Mouse (Mus musculus) B cell, adult 62 days (primary cell): ENCODE measurements around the gene Akt3. TPM values are rescaled to one million over a fixed set of nuclear protein-coding genes. Genes with fewer than 3 reads are reported as not detected.

Experiments used
- total RNA-seq: library from RNA; stranded (reverse); gene quantifications from 4 replicates; pipeline ENCODE4 v1.2.4, GENCODE M21; 2023

Akt3 gene
- 68.5 to 79.6 TPM (median 72.5 TPM) in 4 replicates for total RNA-seq

DNA sequence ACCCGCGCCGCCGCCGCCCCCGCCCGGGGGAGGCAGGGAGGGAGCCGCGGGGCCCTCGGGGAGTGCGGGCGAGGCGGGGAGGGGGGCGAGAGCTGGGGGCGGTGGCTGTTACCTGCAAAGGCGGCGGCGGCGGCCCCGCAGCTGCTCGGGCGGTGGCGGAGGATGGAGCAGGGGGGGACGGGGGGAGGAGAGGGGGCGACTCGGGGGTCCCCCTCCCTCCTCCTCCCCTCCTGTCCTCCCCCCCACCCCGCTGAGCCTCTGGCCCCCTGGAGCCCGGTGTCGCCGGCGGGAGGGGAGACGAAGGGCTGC, at the start of gene Akt3:
TSS of gene Akt3 (minus strand) at position 170 of the 309 bp plus-strand sequence.

Other genes starting within 250 kb of the Akt3 start
- 126 to 143 TPM (median 136 TPM) in 4 replicates for gene Zbtb18, start 184.1 kb upstream of the Akt3 start, total RNA-seq